Mouse (Mus musculus) embryonic fibroblast, embryonic 13.5 days (primary cell): ENCODE data around the gene Rptor.

Source experiments
- CTCF ChIP-seq: IDR thresholded peaks from 2 replicates; pipeline ENCODE4 v1.5.1; 2011; ENCODE audit warnings: mild to moderate bottlenecking, control low read depth, low read length, moderate library complexity, borderline replicate concordance; ENCODE audit not compliant: insufficient read depth
- POLR2A ChIP-seq: IDR thresholded peaks from 2 replicates; pipeline ENCODE4 v1.6.1; 2011; ENCODE audit warnings: low read depth, mild to moderate bottlenecking, control low read depth, low read length, moderate library complexity

DNA sequence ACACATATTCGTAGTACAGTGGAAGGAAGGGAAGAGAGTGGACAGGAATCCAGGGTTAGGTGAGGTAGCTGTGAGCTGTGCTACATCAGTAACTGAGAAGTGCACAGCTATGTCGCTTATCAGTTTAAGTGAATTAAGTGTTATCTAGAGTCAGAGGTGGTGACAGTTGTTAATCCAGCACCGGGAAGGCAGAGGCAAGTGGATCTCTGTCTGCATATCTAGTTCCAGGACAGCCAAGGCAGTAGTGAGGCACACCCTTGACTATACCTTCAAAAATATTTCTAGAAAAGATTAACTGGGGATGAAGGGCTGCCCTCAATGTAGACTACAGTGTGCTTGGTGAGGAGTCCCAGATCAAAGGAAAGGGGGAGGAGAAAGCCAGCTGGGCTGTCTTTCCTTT, 226.4 kb downstream of the Rptor start:
- TF ChIP-seq POLR2A (no peak), CTCF (no peak)
